Mouse (Mus musculus): ENCODE results near the gene Cd3eap.

The Cd3eap gene

GRCm38 (mm10) chr7:19361720-19362119, 2.4 kb upstream of the Cd3eap start:
- peak; percentile 80 for DNase-seq (ENCODE audit: low read depth, low spot score)

GRCm38 (mm10) chr7:19360944-19361343, 1.7 kb upstream of the Cd3eap start:
- peak; percentile 94 for DNase-seq (ENCODE audit: low read depth, low spot score)

- peak; percentile 95 for DNase-seq (ENCODE audit: low read depth, low spot score)
These were observed 784 bp upstream of the Cd3eap start for GRCm38 (mm10) chr7:19359892-19360641.

GRCm38 (mm10) chr7:19358634-19359033, 649 bp downstream of the Cd3eap start:
- DNase-seq (ENCODE audit: low read depth, low spot score): no peak

- DNase-seq (ENCODE audit: low read depth, low spot score): no peak
These were observed 1.6 kb downstream of the Cd3eap start for GRCm38 (mm10) chr7:19357381-19358375.

- DNase-seq (ENCODE audit: low read depth, low spot score): no peak
These were observed 3.0 kb downstream of the Cd3eap start for GRCm38 (mm10) chr7:19356311-19356710.

- no peak for DNase-seq (ENCODE audit: low read depth, low spot score)
These were observed 4.3 kb downstream of the Cd3eap start for GRCm38 (mm10) chr7:19354991-19355390.

GRCm38 (mm10) chr7:19350221-19350620, 9.1 kb downstream of the Cd3eap start:
- DNase-seq (ENCODE audit: low read depth, low spot score): no peak

GRCm38 (mm10) chr7:19349188-19349915, 9.9 kb downstream of the Cd3eap start:
- no peak for DNase-seq (ENCODE audit: low read depth, low spot score)

GRCm38 (mm10) chr7:19344938-19345471, 14.3 kb downstream of the Cd3eap start:
- DNase-seq (ENCODE audit: low read depth, low spot score): peak; percentile 100

GRCm38 (mm10) chr7:19344237-19344847, 14.9 kb downstream of the Cd3eap start, which contains the start of gene Ercc1:
TSS of gene Ercc1 (plus strand) at chr7:19344778.
- DNase-seq (ENCODE audit: low read depth, low spot score): no peak

GRCm38 (mm10) chr7:19343210-19343808, 16.0 kb downstream of the Cd3eap start:
- DNase-seq (ENCODE audit: low read depth, low spot score): peak; percentile 90

- DNase-seq (ENCODE audit: low read depth, low spot score): peak; percentile 18
These were observed 16.7 kb downstream of the Cd3eap start for GRCm38 (mm10) chr7:19342481-19343027.

- peak; percentile 78 for DNase-seq (ENCODE audit: low read depth, low spot score)
These were observed 17.4 kb downstream of the Cd3eap start for GRCm38 (mm10) chr7:19341761-19342409.

GRCm38 (mm10) chr7:19341250-19341649, 18.0 kb downstream of the Cd3eap start:
- DNase-seq (ENCODE audit: low read depth, low spot score): peak; percentile 49

- DNase-seq (ENCODE audit: low read depth, low spot score): no peak
These were observed 20.7 kb downstream of the Cd3eap start for GRCm38 (mm10) chr7:19338596-19338995.

- no peak for DNase-seq (ENCODE audit: low read depth, low spot score)
These were observed 21.2 kb downstream of the Cd3eap start for GRCm38 (mm10) chr7:19338060-19338459.

- no peak for DNase-seq (ENCODE audit: low read depth, low spot score)
These were observed 22.2 kb downstream of the Cd3eap start for GRCm38 (mm10) chr7:19337122-19337521.

- DNase-seq (ENCODE audit: low read depth, low spot score): peak; percentile 82
These were observed 23.7 kb downstream of the Cd3eap start for GRCm38 (mm10) chr7:19335583-19335982.

All from R1 (cell line).